Mouse (Mus musculus) gastrocnemius, adult 2 months (tissue): ENCODE measurements around the gene Pde4d. TPM values are rescaled to one million over a fixed set of nuclear protein-coding genes. Genes with fewer than 3 reads are reported as not detected.
A peak's percentile ranks its signal among the peaks of the same experiment; 100 is the strongest.

Experiments used
- DNase-seq: peaks from one replicate; pipeline ENCODE4 v3.0.0; 2022
- H3K27ac ChIP-seq: fragments of 200-600 bp; 2 replicates; pipeline ENCODE4 v1.8.1; 2022; ENCODE audit warnings: mild to moderate bottlenecking
- H3K4me3 ChIP-seq: fragments of 200-600 bp; 2 replicates; pipeline ENCODE4 v1.8.1; 2022; ENCODE audit warnings: mild to moderate bottlenecking, moderate library complexity
- CTCF ChIP-seq: fragments of 200-600 bp; IDR thresholded peaks from 2 replicates; pipeline ENCODE4 v1.8.1; 2022; ENCODE audit warnings: antibody characterized with exemption, mild to moderate bottlenecking, moderate library complexity
- intact Hi-C: fragments of 180-260 bp; cut with DNase I; formaldehyde crosslinking; loops from one replicate; pipeline ENCODE4 v1.15.1; 2025
- total RNA-seq, 2 experiments: library from RNA; stranded (reverse); gene quantifications; 2 replicates each; pipeline ENCODE4 v1.2.3; 2021

The Pde4d gene
- total RNA-seq, 2 experiments from 2014 or later = 239 to 330 TPM

GRCm38 (mm10) chr13:109694293-109694692 lies 1244.5 kb downstream of the Pde4d start:
- intact Hi-C loops = no loop called here
- Histone ChIP-seq H3K4me3 (no peak overlapping the region), H3K27ac (no peak overlapping the region)
- DNase-seq = no peak
- TF ChIP-seq CTCF = no peak

- H3K4me3 ChIP-seq = no peak overlapping the region
- no peak for TF ChIP-seq CTCF
- DNase-seq = no peak
- 0 out of 2 replicates have a peak overlapping the region, but pooled peaks have one; percentile 6 for H3K27ac ChIP-seq
- intact Hi-C loops = no loop called here
Observed at GRCm38 (mm10) chr13:109695098-109695497, 1245.3 kb downstream of the Pde4d start.

- no peak overlapping the region for H3K27ac ChIP-seq
- H3K4me3 ChIP-seq = no peak overlapping the region
- no peak for DNase-seq
- intact Hi-C loops = no loop called here
- TF ChIP-seq CTCF = no peak
Observed at GRCm38 (mm10) chr13:109706141-109706540, 1256.4 kb downstream of the Pde4d start.

GRCm38 (mm10) chr13:109706579-109706978 lies 1256.8 kb downstream of the Pde4d start:
- H3K4me3 ChIP-seq = no peak overlapping the region
- no peak overlapping the region for H3K27ac ChIP-seq
- intact Hi-C loops = no loop called here
- DNase-seq = no peak
- TF ChIP-seq CTCF = no peak

- H3K27ac ChIP-seq = no peak overlapping the region
- no peak overlapping the region for H3K4me3 ChIP-seq
- DNase-seq = no peak
- intact Hi-C loops = no loop called here
- TF ChIP-seq CTCF = no peak
Observed at GRCm38 (mm10) chr13:109707154-109707553, 1257.4 kb downstream of the Pde4d start.

- H3K27ac ChIP-seq = peak overlapping the region; percentile 3; the same call in 1 of the 2 replicates
- intact Hi-C loops = no loop called here
- TF ChIP-seq CTCF = no peak
- no peak for DNase-seq
- H3K4me3 ChIP-seq = no peak overlapping the region
Observed at GRCm38 (mm10) chr13:109708326-109708725, 1258.6 kb downstream of the Pde4d start.

- Histone ChIP-seq H3K4me3 (no peak overlapping the region), H3K27ac (no peak overlapping the region)
- DNase-seq = no peak
- no peak for TF ChIP-seq CTCF
- intact Hi-C loops = no loop called here
Observed at GRCm38 (mm10) chr13:109714581-109714980, 1264.8 kb downstream of the Pde4d start.

GRCm38 (mm10) chr13:109715321-109715720 lies 1265.6 kb downstream of the Pde4d start:
- DNase-seq = no peak
- intact Hi-C loops = no loop called here
- Histone ChIP-seq H3K4me3 (no peak overlapping the region), H3K27ac (no peak overlapping the region)
- TF ChIP-seq CTCF = no peak

GRCm38 (mm10) chr13:109720127-109720713 lies 1270.5 kb downstream of the Pde4d start:
- Histone ChIP-seq H3K4me3 (no peak overlapping the region), H3K27ac (peak overlapping the region; percentile 35; the same call in 1 of the 2 replicates)
- no peak for TF ChIP-seq CTCF
- intact Hi-C loops = no loop called here
- no peak for DNase-seq

GRCm38 (mm10) chr13:109722237-109723119 lies 1272.7 kb downstream of the Pde4d start:
- Histone ChIP-seq H3K27ac (peak overlapping the region; percentile 68), H3K4me3 (no peak overlapping the region; the same call in 1 of the 2 replicates)
- no peak for DNase-seq
- intact Hi-C loops = no loop called here
- no peak for TF ChIP-seq CTCF

- TF ChIP-seq CTCF = no peak
- no peak for DNase-seq
- Histone ChIP-seq H3K27ac (no peak overlapping the region), H3K4me3 (no peak overlapping the region)
- intact Hi-C loops = no loop called here
Observed at GRCm38 (mm10) chr13:109727346-109727745, 1277.6 kb downstream of the Pde4d start.

- intact Hi-C loops = loop anchor here (10.0 kb wide), 1 partner anchor 175 kb away; no protein-coding TSS in a partner anchor
- no peak for TF ChIP-seq CTCF
- H3K27ac ChIP-seq = no peak overlapping the region
- no peak overlapping the region for H3K4me3 ChIP-seq
- DNase-seq = no peak
Observed at GRCm38 (mm10) chr13:109729612-109730011, 1279.9 kb downstream of the Pde4d start.

- H3K4me3 ChIP-seq = no peak overlapping the region
- intact Hi-C loops = loop anchor here (10.0 kb wide), 1 partner anchor 178 kb away; no protein-coding TSS in a partner anchor
Observed at GRCm38 (mm10) chr13:109732655-109733376, 1283.1 kb downstream of the Pde4d start.

More at GRCm38 (mm10) chr13:109732655-109733376, 1283.1 kb downstream of the Pde4d start:
- no peak for DNase-seq
- no peak for TF ChIP-seq CTCF
- peak overlapping the region; percentile 44; the same call in 1 of the 2 replicates for H3K27ac ChIP-seq
